ENCODE assay signal across 8 mouse cellular contexts in the genomic region with DNA sequence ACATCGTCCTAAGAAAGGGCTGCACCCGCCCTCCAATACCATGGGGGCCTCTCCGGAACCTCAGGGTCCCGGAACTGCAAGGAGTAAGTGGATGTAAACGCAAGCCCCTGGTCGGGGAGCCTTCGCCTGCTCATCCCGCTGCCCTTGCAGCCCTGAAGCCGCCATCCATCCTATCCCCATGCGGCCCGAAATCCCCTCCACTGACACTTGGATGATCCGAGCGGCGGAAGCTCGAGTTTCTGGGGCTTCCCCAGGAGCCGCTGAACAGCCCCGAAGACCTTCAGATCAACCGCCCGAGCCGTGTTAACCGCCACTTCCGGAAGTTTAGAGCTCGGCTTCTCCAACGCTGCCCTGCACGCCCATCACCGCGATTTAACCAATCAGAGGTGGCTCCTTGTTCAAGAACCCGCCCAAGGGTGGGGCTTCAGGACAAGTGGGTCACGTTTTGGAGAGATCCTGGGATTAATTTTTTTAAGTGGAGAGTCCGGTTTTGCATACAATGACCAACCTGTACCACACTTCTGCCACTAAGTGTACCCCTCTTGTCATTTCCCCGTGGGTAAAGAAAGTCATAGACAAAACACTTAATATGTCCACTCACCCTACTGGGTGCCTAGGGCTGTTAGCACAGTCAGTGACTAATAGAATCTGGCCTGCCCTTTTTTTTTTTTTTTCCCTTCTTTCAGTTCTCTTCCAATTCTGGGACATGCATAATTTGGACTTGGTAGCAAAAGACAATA. TPM values are rescaled to one million over a fixed set of nuclear protein-coding genes. Genes with fewer than 3 reads are reported as not detected.
DNase-seq lines count a peak whose midpoint lies in the region; ATAC-seq and TF ChIP-seq lines count a peak whose summit lies in the region.

No protein-coding gene starts in this region.

- H3K36me3 ChIP-seq in G1E (replicated peaks), result peaks cover 40% of the 10 kb centered on the region
- H3K36me3 ChIP-seq in forebrain, postnatal 0 days (ENCODE audit: insufficient read depth), result no peaks in the 10 kb centered on the region
- peaks cover 3% of the 10 kb centered on the region; the same call in 1 of the 2 replicates for H3K36me3 ChIP-seq in lung, embryonic 15.5 days

- peak overlapping the region; percentile 81 for H3K4me3 ChIP-seq in G1E (ENCODE audit: low read depth, low read length)
- peak overlapping the region; percentile 72 for H3K4me3 ChIP-seq in forebrain, postnatal 0 days (ENCODE audit: low read depth, low read length)
- H3K4me3 ChIP-seq in lung, embryonic 15.5 days, result peak overlapping the region; percentile 77

- peak overlapping the region; percentile 86 for H3K9ac ChIP-seq in forebrain, postnatal 0 days
- peak overlapping the region; percentile 88 for H3K9ac ChIP-seq in lung, embryonic 15.5 days

- peak overlapping the region; percentile 87 for H3K4me2 ChIP-seq in forebrain, postnatal 0 days (ENCODE audit: low read depth)
- peak overlapping the region; percentile 84 for H3K4me2 ChIP-seq in lung, embryonic 15.5 days

- peak; percentile 98 for ATAC-seq in G1E (ENCODE audit: extremely low read depth, insufficient number of reproducible peaks, low FRiP score, poor library complexity, severe bottlenecking)
- peak; percentile 99 for ATAC-seq in forebrain, postnatal 0 days
- peak; percentile 99 for ATAC-seq in lung, embryonic 15.5 days (ENCODE audit: borderline replicate concordance, extremely low read depth, low FRiP score, low TSS enrichment)

- TF ChIP-seq CTCF in G1E (IDR thresholded peaks at IDR 0.05; ENCODE audit: low read depth, low read length), result no peak
- no peak for TF ChIP-seq CTCF in forebrain, postnatal 0 days (IDR thresholded peaks at IDR 0.05; ENCODE audit: low read depth)

- under 1% methylated on average over 31 of the region's 31 CpGs for WGBS in forebrain, postnatal 0 days
- WGBS in lung, embryonic 15.5 days, result under 1% methylated on average over 31 of the region's 31 CpGs

- no peaks in the 10 kb centered on the region for H3K9me3 ChIP-seq in G1E (replicated peaks)
- no peaks in the 10 kb centered on the region for H3K9me3 ChIP-seq in forebrain, postnatal 0 days (ENCODE audit: low read length)
- no peaks in the 10 kb centered on the region for H3K9me3 ChIP-seq in lung, embryonic 15.5 days

- H3K4me1 ChIP-seq in G1E (ENCODE audit: insufficient read depth, low read depth, low read length), result peaks cover 43% of the 10 kb centered on the region
- peaks cover 8% of the 10 kb centered on the region; the same call in 1 of the 2 replicates for H3K4me1 ChIP-seq in forebrain, postnatal 0 days (ENCODE audit: insufficient read depth)
- H3K4me1 ChIP-seq in lung, embryonic 15.5 days, result peaks cover 7% of the 10 kb centered on the region

- peak overlapping the region; percentile 82 for H3K27ac ChIP-seq in forebrain, postnatal 0 days (ENCODE audit: low read depth, low read length)
- peak overlapping the region; percentile 76 for H3K27ac ChIP-seq in lung, embryonic 15.5 days

- no peaks in the 10 kb centered on the region for H3K27me3 ChIP-seq in G1E (ENCODE audit: insufficient read depth, low read length)
- H3K27me3 ChIP-seq in forebrain, postnatal 0 days (ENCODE audit: insufficient read depth, low read length), result no peaks in the 10 kb centered on the region
- H3K27me3 ChIP-seq in lung, embryonic 15.5 days, result no peaks in the 10 kb centered on the region

- peak; percentile 98 for DNase-seq in G1E (ENCODE audit: low spot score)
- DNase-seq in cerebellum, adult 18-20 months, result peak; percentile 98 to 99
- DNase-seq in forebrain, postnatal 0 days, result peak; percentile 96
- peak; percentile 99 for DNase-seq in heart, postnatal 4 days
- DNase-seq in layer of hippocampus, adult 8-10 months (ENCODE audit: low spot score in 2 of 2), result peak; percentile 96 to 98
- DNase-seq in ovary, adult 18-20 months (ENCODE audit: low spot score), result peak; percentile 94
- DNase-seq in thymus, postnatal 0 days (ENCODE audit: low spot score), result peak; percentile 97

RNA-seq across cellular contexts. Expression of a gene that starts 8.0 kb away (rescaled TPM):
- 57.0 and 57.3 TPM in 2 replicates for total RNA-seq in G1E (2014; fragmentation: Nextera tagmentation)
- 285 and 291 TPM in 2 replicates for total RNA-seq in G1E (2017)
- 97.7 and 127 TPM in 2 replicates for polyA plus RNA-seq in G1E (2012)
- total RNA-seq in forebrain, postnatal 0 days (2014; rRNA removed), result 24.5 and 39.6 TPM in 2 replicates
- polyA plus RNA-seq in forebrain, postnatal 0 days (2015; fragmentation: Nextera tagmentation; extraction: Ambion mirVana), result 44.4 and 50.7 TPM in 2 replicates
- 10 to 100 TPM; 20.9 to 24.0 TPM for total RNA-seq in heart, postnatal 4 days (2021)
- total RNA-seq in layer of hippocampus, adult 8-10 months (2022), result 10 to 100 TPM; 22.7 to 37.1 (median 30.9) TPM
- 53.8 and 55.5 TPM in 2 replicates for polyA plus RNA-seq in lung, embryonic 15.5 days (2015; fragmentation: Nextera tagmentation; extraction: Ambion mirVana)
- 122 and 136 TPM in 2 replicates for polyA plus RNA-seq in thymus, postnatal 0 days (2015; fragmentation: Nextera tagmentation; extraction: Ambion mirVana)

RNA-seq across cellular contexts. Expression of a gene that starts 8.1 kb away (rescaled TPM):
- not detected in 2 replicates for total RNA-seq in G1E (2014; fragmentation: Nextera tagmentation)
- 1.2 and 1.3 TPM in 2 replicates for total RNA-seq in G1E (2017)
- polyA plus RNA-seq in G1E (2012), result 0.03 and 0.04 TPM in 2 replicates
- total RNA-seq in forebrain, postnatal 0 days (2014; rRNA removed), result 0.69 and 1.3 TPM in 2 replicates
- 0.75 and 1.1 TPM in 2 replicates for polyA plus RNA-seq in forebrain, postnatal 0 days (2015; fragmentation: Nextera tagmentation; extraction: Ambion mirVana)
- total RNA-seq in heart, postnatal 4 days (2021), result 1 to 10 TPM in 1 of 2 experiments, under 1 TPM in 1; 0.98 to 1.2 TPM
- total RNA-seq in layer of hippocampus, adult 8-10 months (2022), result 1 to 10 TPM; 1.6 to 2.2 (median 1.9) TPM
- 1.7 TPM in 2 replicates for polyA plus RNA-seq in lung, embryonic 15.5 days (2015; fragmentation: Nextera tagmentation; extraction: Ambion mirVana)
- polyA plus RNA-seq in thymus, postnatal 0 days (2015; fragmentation: Nextera tagmentation; extraction: Ambion mirVana), result 0.23 and 0.29 TPM in 2 replicates

RNA-seq across cellular contexts. Expression of a gene that starts 9.9 kb away (rescaled TPM):
- total RNA-seq in G1E (2014; fragmentation: Nextera tagmentation) (25.2 and 33.6 TPM in 2 replicates), G1E (2017) (19.5 and 20.8 TPM in 2 replicates)
- polyA plus RNA-seq in G1E (2012), result 1.9 and 2.2 TPM in 2 replicates
- 9.2 and 10.5 TPM in 2 replicates for total RNA-seq in forebrain, postnatal 0 days (2014; rRNA removed)
- polyA plus RNA-seq in forebrain, postnatal 0 days (2015; fragmentation: Nextera tagmentation; extraction: Ambion mirVana), result 4.3 and 5.8 TPM in 2 replicates
- 1 to 10 TPM; 6.9 to 8.7 TPM for total RNA-seq in heart, postnatal 4 days (2021)
- total RNA-seq in layer of hippocampus, adult 8-10 months (2022), result 10 to 100 TPM; 17.8 to 23.1 (median 20.5) TPM
- polyA plus RNA-seq in lung, embryonic 15.5 days (2015; fragmentation: Nextera tagmentation; extraction: Ambion mirVana), result 8.1 and 9.3 TPM in 2 replicates
- polyA plus RNA-seq in thymus, postnatal 0 days (2015; fragmentation: Nextera tagmentation; extraction: Ambion mirVana), result 6.8 and 7.1 TPM in 2 replicates

RNA-seq across cellular contexts. Expression of a gene that starts 58.9 kb away (rescaled TPM):
- total RNA-seq in G1E (2014; fragmentation: Nextera tagmentation) (126 TPM in 2 replicates), G1E (2017) (59.1 and 62.9 TPM in 2 replicates)
- 30.3 and 30.5 TPM in 2 replicates for polyA plus RNA-seq in G1E (2012)
- 19.0 and 23.2 TPM in 2 replicates for total RNA-seq in forebrain, postnatal 0 days (2014; rRNA removed)
- 6.6 and 8.5 TPM in 2 replicates for polyA plus RNA-seq in forebrain, postnatal 0 days (2015; fragmentation: Nextera tagmentation; extraction: Ambion mirVana)
- 10 to 100 TPM; 68.4 to 73.6 TPM for total RNA-seq in heart, postnatal 4 days (2021)
- 10 to 100 TPM; 39.8 to 42.3 (median 41.1) TPM for total RNA-seq in layer of hippocampus, adult 8-10 months (2022)
- 19.5 and 21.1 TPM in 2 replicates for polyA plus RNA-seq in lung, embryonic 15.5 days (2015; fragmentation: Nextera tagmentation; extraction: Ambion mirVana)
- 12.7 and 13.1 TPM in 2 replicates for polyA plus RNA-seq in thymus, postnatal 0 days (2015; fragmentation: Nextera tagmentation; extraction: Ambion mirVana)

Comparison
In these comparisons a context has a peak if more than half of its experiments do, and no peak if none do; other contexts are left out.
1. Peak in every context shown above with its lines: DNase-seq, ATAC-seq, H3K4me3 ChIP-seq and H3K27ac ChIP-seq.